Mouse (Mus musculus) MEL (cell line): Measurements from ENCODE around the gene Casq1.

Experiments
- CHD1 ChIP-seq: IDR thresholded peaks from 2 replicates; pipeline ENCODE4 v1.6.1; 2012; ENCODE audit warnings: low read depth, mild to moderate bottlenecking, inconsistent platforms, low read length, improper control_type of control experiment
- CHD2 ChIP-seq: IDR thresholded peaks from 2 replicates; pipeline ENCODE4 v1.6.1; 2011; ENCODE audit warnings: low read length, improper control_type of control experiment
- CTCF ChIP-seq, 3 experiments: IDR thresholded peaks in 2 of 3; conservative IDR thresholded peaks in 1 of 3; 2 replicates each; pipeline ENCODE4 v1.5.1; 2011 to 2012; ENCODE audit warnings: low read length in 3 of 3, low read depth in 2 of 3, mild to moderate bottlenecking in 2 of 3, improper control_type of control experiment in 1 of 3, inconsistent platforms in 1 of 3, mixed read lengths in 1 of 3, moderate library complexity in 1 of 3; ENCODE audit not compliant: control insufficient read depth in 1 of 3, insufficient read depth in 1 of 3, poor library complexity in 1 of 3, severe bottlenecking in 1 of 3
- E2F4 ChIP-seq: IDR thresholded peaks from 2 replicates; pipeline ENCODE4 v1.6.1; 2011; ENCODE audit warnings: low read depth, low read length, improper control_type of control experiment, borderline replicate concordance
- EP300 ChIP-seq, 2 experiments: IDR thresholded peaks; 2 replicates each; pipeline ENCODE4 v1.6.1; 2011; ENCODE audit warnings: improper control_type of control experiment in 2 of 2, low read length in 2 of 2, low read depth in 1 of 2, mild to moderate bottlenecking in 1 of 2
- ETS1 ChIP-seq: IDR thresholded peaks from 2 replicates; pipeline ENCODE4 v1.6.1; 2012; ENCODE audit warnings: low read depth, mild to moderate bottlenecking, inconsistent platforms, low read length, improper control_type of control experiment, moderate library complexity
- GATA1 ChIP-seq: IDR thresholded peaks from 2 replicates; pipeline ENCODE4 v1.6.1; 2011; ENCODE audit warnings: low read depth, low read length, improper control_type of control experiment
- JUND ChIP-seq: IDR thresholded peaks from 2 replicates; pipeline ENCODE4 v1.6.1; 2011; ENCODE audit warnings: low read depth, mild to moderate bottlenecking, improper control_type of control experiment, low read length
- KAT2A ChIP-seq: conservative IDR thresholded peaks from 2 replicates; pipeline ENCODE4 v1.6.1; 2012; ENCODE audit warnings: low read depth, low read length, improper control_type of control experiment, inconsistent platforms
- POLR2A ChIP-seq, 2 experiments: IDR thresholded peaks; 2 replicates each; pipeline ENCODE4 v1.6.1; 2011 to 2012; ENCODE audit warnings: low read length in 2 of 2, mild to moderate bottlenecking in 2 of 2, control low read depth in 1 of 2, improper control_type of control experiment in 1 of 2, low read depth in 1 of 2, moderate library complexity in 1 of 2; ENCODE audit not compliant: control insufficient read depth in 1 of 2, insufficient read depth in 1 of 2, poor library complexity in 1 of 2
- SIN3A ChIP-seq: IDR thresholded peaks from 2 replicates; pipeline ENCODE4 v1.6.1; 2012; ENCODE audit warnings: low read length, improper control_type of control experiment, inconsistent platforms
- USF1 ChIP-seq: IDR thresholded peaks from 2 replicates; pipeline ENCODE4 v1.6.1; 2014; ENCODE audit warnings: low read depth, mild to moderate bottlenecking, inconsistent platforms, low read length, improper control_type of control experiment, moderate library complexity

DNA sequence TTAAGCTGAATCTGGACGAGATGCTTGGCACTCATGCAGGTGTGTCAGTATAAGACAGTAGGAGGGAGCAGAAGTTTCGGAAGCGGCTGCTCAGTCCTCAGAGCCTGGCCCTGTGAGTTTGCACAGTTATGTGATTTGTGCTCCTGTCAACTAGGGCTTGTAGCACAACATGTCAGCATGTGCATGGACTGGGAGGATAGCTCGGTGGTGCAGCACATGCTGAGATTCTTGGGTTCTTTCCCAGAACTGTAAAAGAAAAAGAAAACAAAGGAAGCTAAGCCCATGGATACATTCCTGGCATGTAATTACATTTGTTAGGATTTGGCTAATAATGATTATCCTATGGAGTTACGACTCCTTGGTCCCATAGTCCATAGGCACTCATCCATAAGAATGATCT is 46.5 kb downstream of the Casq1 start:
- TF ChIP-seq CHD2 (no peak), EP300 (IDR thresholded peaks at IDR 0.05; ENCODE audit: low read depth in 1 of 2, low read length in 2 of 2) (no peak), ETS1 (no peak), JUND (no peak), POLR2A (IDR thresholded peaks at IDR 0.05; ENCODE audit: control insufficient read depth in 1 of 2, insufficient read depth in 1 of 2, low read depth in 1 of 2, low read length in 2 of 2, poor library complexity in 1 of 2) (no peak), GATA1 (no peak), CHD1 (no peak), SIN3A (no peak), KAT2A (no peak), E2F4 (no peak), USF1 (no peak), CTCF (IDR thresholded peaks at IDR 0.05 in 2 of 3, conservative IDR thresholded peaks at IDR 0.05 in 1 of 3; ENCODE audit: control insufficient read depth in 1 of 3, insufficient read depth in 1 of 3, low read depth in 2 of 3, low read length in 3 of 3, poor library complexity in 1 of 3, severe bottlenecking in 1 of 3) (no peak)
